Mouse (Mus musculus) heart, postnatal 10 days (tissue): ENCODE results near the gene Acadvl. TPM values are rescaled to one million over a fixed set of nuclear protein-coding genes. Genes with fewer than 3 reads are reported as not detected.

Experiments used
- microRNA-seq, 2 experiments: library from miRNA; unstranded; fragments of <30 nt; microRNA quantifications; one replicate each; pipeline ENCODE4 v1.2.0; 2022
- total RNA-seq, 2 experiments: library from RNA; stranded (reverse); gene quantifications; 2 replicates each; pipeline ENCODE4 v1.2.3; 2021

Acadvl gene
- total RNA-seq, 2 experiments from 2014 or later = 1,260 to 1,282 TPM

Small RNA genes within 50 kb of the gene (microRNA-seq; reads per million reads assigned to microRNA genes)
- gene Gm44349 (0 to 0.70 reads per million in 2 experiments), gene Mir324 (2,684 to 3,724 reads per million in 2 experiments)

Other genes starting within 250 kb of the Acadvl start
- 10 to 100 TPM; 42.2 to 43.9 TPM for gene Zbtb4, start 249.5 kb downstream of the Acadvl start, total RNA-seq
- 1 to 10 TPM; 5.8 to 7.1 TPM for gene Chrnb1, start 219.5 kb downstream of the Acadvl start, total RNA-seq
- gene Fgf11, start 213.6 kb downstream of the Acadvl start, total RNA-seq = 1 to 10 TPM; 1.9 to 3.5 TPM
- 1 to 10 TPM in 1 of 2 experiments, under 1 TPM in 1; 0.94 to 1.2 TPM for gene Tmem102, start 209.8 kb downstream of the Acadvl start, total RNA-seq
- gene Gm39566, start 200.1 kb downstream of the Acadvl start, total RNA-seq = not detected
- gene Spem2, start 196.9 kb downstream of the Acadvl start, total RNA-seq = not detected
- gene Spem1, start 193.2 kb downstream of the Acadvl start, total RNA-seq = not detected
- gene Nlgn2, start 177.6 kb downstream of the Acadvl start, total RNA-seq = 10 to 100 TPM; 13.6 TPM
- gene Tmem256, start 176.9 kb downstream of the Acadvl start, total RNA-seq = 100 to 1,000 TPM; 130 to 151 TPM
- 10 to 100 TPM; 52.5 to 59.7 TPM for gene Plscr3, start 169.0 kb downstream of the Acadvl start, total RNA-seq
- not detected for gene Tnk1, start 156.7 kb downstream of the Acadvl start, total RNA-seq
- gene Tmem95, start 137.4 kb downstream of the Acadvl start, total RNA-seq = not detected
- gene Kctd11, start 134.0 kb downstream of the Acadvl start, total RNA-seq = 1 to 10 TPM; 3.0 to 3.5 TPM
- gene Acap1, start 119.9 kb downstream of the Acadvl start, total RNA-seq = 1 to 10 TPM; 2.7 to 3.0 TPM
- gene 2810408A11Rik, start 114.4 kb downstream of the Acadvl start, total RNA-seq = 1 to 10 TPM; 2.1 to 2.7 TPM
- gene Neurl4, start 114.3 kb downstream of the Acadvl start, total RNA-seq = 10 to 100 TPM; 39.2 to 39.9 TPM
- gene Gps2, start 101.5 kb downstream of the Acadvl start, total RNA-seq = 10 to 100 TPM; 29.4 to 30.5 TPM
- 100 to 1,000 TPM; 488 to 490 TPM for gene Eif5a, start 93.5 kb downstream of the Acadvl start, total RNA-seq
- 10 to 100 TPM; 22.7 to 25.7 TPM for gene Ybx2, start 79.6 kb downstream of the Acadvl start, total RNA-seq
- 100 to 1,000 TPM; 135 to 144 TPM for gene Slc2a4, start 67.2 kb downstream of the Acadvl start, total RNA-seq
- gene Cldn7, start 50.6 kb downstream of the Acadvl start, total RNA-seq = not detected
- gene Ctdnep1, start 34.3 kb downstream of the Acadvl start, total RNA-seq = 100 to 1,000 TPM; 144 to 159 TPM
- gene Elp5, start 32.9 kb downstream of the Acadvl start, total RNA-seq = 10 to 100 TPM; 60.7 to 64.6 TPM
- gene Gabarap, start 24.3 kb downstream of the Acadvl start, total RNA-seq = 100 to 1,000 TPM; 275 to 295 TPM
- 10 to 100 TPM; 23.1 to 27.7 TPM for gene Phf23, start 19.6 kb downstream of the Acadvl start, total RNA-seq
- gene Dvl2, start 14.8 kb downstream of the Acadvl start, total RNA-seq = 10 to 100 TPM in 1 of 2 experiments, 1 to 10 TPM in 1; 8.6 to 11.8 TPM
- 10 to 100 TPM; 11.5 to 12.0 TPM for gene Dlg4, start 1.5 kb upstream of the Acadvl start, total RNA-seq
- gene Asgr1, start 38.7 kb upstream of the Acadvl start, total RNA-seq = under 1 TPM in 1 of 2 experiments, not detected in 1; 0.22 TPM
- gene Asgr2, start 77.2 kb upstream of the Acadvl start, total RNA-seq = not detected
- 1 to 10 TPM in 1 of 2 experiments, under 1 TPM in 1; 0.69 to 1.0 TPM for gene Mgl2, start 114.9 kb upstream of the Acadvl start, total RNA-seq
- gene Clec10a, start 140.8 kb upstream of the Acadvl start, total RNA-seq = 1 to 10 TPM in 1 of 2 experiments, under 1 TPM in 1; 0.82 to 1.0 TPM
- under 1 TPM; 0.20 to 0.91 TPM for gene Slc16a11, start 197.3 kb upstream of the Acadvl start, total RNA-seq
- 1 to 10 TPM; 5.2 to 6.8 TPM for gene Slc16a13, start 205.7 kb upstream of the Acadvl start, total RNA-seq
- 10 to 100 TPM; 54.7 to 55.5 TPM for gene Bcl6b, start 214.4 kb upstream of the Acadvl start, total RNA-seq
- 10 to 100 TPM; 54.8 to 60.8 TPM for gene 0610010K14Rik, start 222.5 kb upstream of the Acadvl start, total RNA-seq
- gene Gm21988, start 224.4 kb upstream of the Acadvl start, total RNA-seq = 1 to 10 TPM; 3.3 to 3.4 TPM
- 100 to 1,000 TPM in 1 of 2 experiments, 10 to 100 TPM in 1; 96.4 to 102 TPM for gene Rnasek, start 224.4 kb upstream of the Acadvl start, total RNA-seq
- gene Alox12, start 239.9 kb upstream of the Acadvl start, total RNA-seq = 1 to 10 TPM; 3.4 to 5.2 TPM